Mouse (Mus musculus) hindbrain, embryonic 16.5 days (tissue): ENCODE results near the gene Gmeb2. TPM values are rescaled to one million over a fixed set of nuclear protein-coding genes. Genes with fewer than 3 reads are reported as not detected.

ENCODE experiments used
- ATAC-seq: fragments of 200-750 bp; cut with Nextera tagmentation; 2 replicates; pipeline ENCODE4 v1.8.0; 2017; ENCODE audit warnings: moderate TSS enrichment, moderate library complexity
- H3K27ac ChIP-seq: fragments of 300-500 bp; sonication (generic); 2 replicates; pipeline ENCODE4 v1.5.1; 2014; ENCODE audit warnings: low read depth, mild to moderate bottlenecking, control low read depth, low read length, moderate library complexity
- H3K27me3 ChIP-seq: fragments of 300-500 bp; sonication (generic); replicated peaks from 2 replicates; pipeline ENCODE4 v1.6.1; 2014; ENCODE audit warnings: low read length; ENCODE audit not compliant: control insufficient read depth, insufficient read depth
- H3K36me3 ChIP-seq: fragments of 300-500 bp; sonication (generic); 2 replicates; pipeline ENCODE4 v1.6.1; 2014; ENCODE audit warnings: mild to moderate bottlenecking, low read length, moderate library complexity, mixed read lengths; ENCODE audit not compliant: control insufficient read depth, insufficient read depth
- H3K4me1 ChIP-seq: fragments of 300-500 bp; sonication (generic); 2 replicates; pipeline ENCODE4 v1.6.1; 2014; ENCODE audit warnings: low read depth, low read length; ENCODE audit not compliant: control insufficient read depth, insufficient read depth
- H3K4me2 ChIP-seq: fragments of 300-500 bp; sonication (generic); 2 replicates; pipeline ENCODE4 v1.6.1; 2014; ENCODE audit warnings: mild to moderate bottlenecking, low read length, control low read depth, moderate library complexity
- H3K4me3 ChIP-seq: fragments of 300-500 bp; sonication (generic); 2 replicates; pipeline ENCODE4 v1.5.1; 2014; ENCODE audit warnings: mild to moderate bottlenecking, low read length, control low read depth, moderate library complexity
- H3K9ac ChIP-seq: fragments of 300-500 bp; sonication (generic); 2 replicates; pipeline ENCODE4 v1.6.1; 2014; ENCODE audit warnings: low read depth, mild to moderate bottlenecking, control low read depth, low read length, moderate library complexity
- H3K9me3 ChIP-seq: fragments of 300-500 bp; sonication (generic); 2 replicates; pipeline ENCODE4 v1.6.1; 2014; ENCODE audit warnings: mild to moderate bottlenecking, low read length, moderate library complexity; ENCODE audit not compliant: control insufficient read depth
- WGBS: fragments of 180-500 bp; shearing (Covaris S2); extraction: QIAGEN DNeasy Blood & Tissue Kit; methylation state at CpG from one replicate; pipeline ENCODE4 v1.1.7; 2014; 5-methylcytosine and 5-hydroxymethylcytosine counted together
- polyA plus RNA-seq: library from polyadenylated mRNA; unstranded; fragments of >200 nt; fragmentation: Nextera tagmentation; extraction: Ambion mirVana; gene quantifications from 2 replicates; pipeline ENCODE4 v1.2.1, GENCODE M21; 2015

The Gmeb2 gene
- polyA plus RNA-seq, 1 experiment from 2014 or later, result 13.0 TPM

- no peaks in the 10 kb centered on the region for H3K27me3 ChIP-seq
- no peak within 1 kb of the TSS for H3K4me3 ChIP-seq
- no peak within 1 kb of the TSS for H3K27ac ChIP-seq
- no peaks in the 10 kb centered on the region for H3K9me3 ChIP-seq
- no peak for ATAC-seq
- WGBS, result 85% methylated on average over 3 of the region's 3 CpGs
- H3K36me3 ChIP-seq, result no peaks in the 10 kb centered on the region
- no peaks in the 10 kb centered on the region for H3K4me1 ChIP-seq
- H3K9ac ChIP-seq, result no peak within 1 kb of the TSS
- H3K4me2 ChIP-seq, result no peak within 1 kb of the TSS
These were observed 85.4 kb downstream of the Gmeb2 start, which contains the start of gene Ptk6 for GRCm38 (mm10) chr2:181202422-181202821. Gene Ptk6 (minus strand): TSS chr2:181202789.

GRCm38 (mm10) chr2:181201606-181202005 is 86.2 kb downstream of the Gmeb2 start:
- 80% methylated on average over 3 of the region's 3 CpGs for WGBS
- no peak overlapping the region for H3K4me3 ChIP-seq
- H3K4me1 ChIP-seq, result no peaks in the 10 kb centered on the region
- H3K36me3 ChIP-seq, result no peaks in the 10 kb centered on the region
- H3K9me3 ChIP-seq, result no peaks in the 10 kb centered on the region
- no peak for ATAC-seq
- no peak overlapping the region for H3K9ac ChIP-seq
- H3K27ac ChIP-seq, result no peak overlapping the region
- no peaks in the 10 kb centered on the region for H3K27me3 ChIP-seq
- no peak overlapping the region for H3K4me2 ChIP-seq

Other genes with a start within 250 kb of the Gmeb2 start
- 40.4 and 43.8 TPM in 2 replicates for gene Chrna4, start 244.5 kb downstream of the Gmeb2 start, polyA plus RNA-seq
- gene Kcnq2, start 152.7 kb downstream of the Gmeb2 start, polyA plus RNA-seq, result 41.4 and 47.3 TPM in 2 replicates
- gene Eef1a2, start 131.0 kb downstream of the Gmeb2 start, polyA plus RNA-seq, result 5.4 and 9.7 TPM in 2 replicates
- 380 and 389 TPM in 2 replicates for gene Ppdpf, start 100.8 kb downstream of the Gmeb2 start, polyA plus RNA-seq
- not detected in 2 replicates for gene Ptk6, start 85.2 kb downstream of the Gmeb2 start, polyA plus RNA-seq
- 0.21 and 0.35 TPM in 2 replicates for gene Srms, start 74.8 kb downstream of the Gmeb2 start, polyA plus RNA-seq
- 0.26 TPM in 2 replicates for gene Fndc11, start 68.0 kb downstream of the Gmeb2 start, polyA plus RNA-seq
- 0.37 and 0.44 TPM in 2 replicates for gene Helz2, start 46.0 kb downstream of the Gmeb2 start, polyA plus RNA-seq
- gene Stmn3, start 26.5 kb upstream of the Gmeb2 start, polyA plus RNA-seq, result 1,680 and 1,967 TPM in 2 replicates
- gene Rtel1, start 31.7 kb upstream of the Gmeb2 start, polyA plus RNA-seq, result 33.7 and 38.2 TPM in 2 replicates
- gene Zgpat, start 76.9 kb upstream of the Gmeb2 start, polyA plus RNA-seq, result 75.0 and 83.7 TPM in 2 replicates
- gene Arfrp1, start 77.4 kb upstream of the Gmeb2 start, polyA plus RNA-seq, result 83.5 and 87.2 TPM in 2 replicates
- gene Lime1, start 92.0 kb upstream of the Gmeb2 start, polyA plus RNA-seq, result 46.4 and 56.5 TPM in 2 replicates
- gene Zbtb46, start 171.4 kb upstream of the Gmeb2 start, polyA plus RNA-seq, result 19.1 and 22.7 TPM in 2 replicates
- 0.09 TPM in 1 of 2 replicates, not detected in the other for gene Abhd16b, start 205.2 kb upstream of the Gmeb2 start, polyA plus RNA-seq
- gene Tpd52l2, start 209.1 kb upstream of the Gmeb2 start, polyA plus RNA-seq, result 121 and 126 TPM in 2 replicates
- 284 and 286 TPM in 2 replicates for gene Dnajc5, start 232.4 kb upstream of the Gmeb2 start, polyA plus RNA-seq